Mouse (Mus musculus): ENCODE results near the gene Wdr95.

Gene Wdr95

DNA sequence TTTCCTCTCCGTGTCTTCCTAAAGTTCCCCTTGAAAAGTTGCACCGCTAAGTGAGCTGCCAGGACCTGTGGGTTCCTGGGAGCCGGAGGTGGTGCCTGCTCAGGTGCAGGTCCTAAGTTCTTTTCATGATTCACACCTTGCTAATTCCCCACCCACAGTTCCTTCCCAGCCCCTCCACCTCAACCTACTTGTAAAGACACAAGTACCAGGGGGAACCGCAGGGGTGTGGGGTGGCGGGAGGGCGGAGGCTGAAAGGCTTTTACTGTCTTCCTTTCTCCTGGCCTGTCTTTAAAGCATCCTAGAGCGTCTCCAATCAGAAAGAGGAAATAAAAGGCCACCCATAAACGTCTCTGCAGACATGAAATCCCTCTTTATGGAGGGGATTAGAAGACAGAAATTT lies 55.0 kb downstream of the Wdr95 start:
- DNase-seq, result no peak

GRCm38 (mm10) chr5:149584154-149584655 lies 55.7 kb downstream of the Wdr95 start:
- no peak for DNase-seq

GRCm38 (mm10) chr5:149585231-149585630 lies 56.8 kb downstream of the Wdr95 start:
- DNase-seq, result no peak

- DNase-seq, result no peak
Observed at GRCm38 (mm10) chr5:149585910-149586309, 57.4 kb downstream of the Wdr95 start.

- no peak for DNase-seq
Observed at GRCm38 (mm10) chr5:149587327-149587895, 58.9 kb downstream of the Wdr95 start.

GRCm38 (mm10) chr5:149588814-149589534 lies 60.5 kb downstream of the Wdr95 start:
- DNase-seq, result no peak

DNA sequence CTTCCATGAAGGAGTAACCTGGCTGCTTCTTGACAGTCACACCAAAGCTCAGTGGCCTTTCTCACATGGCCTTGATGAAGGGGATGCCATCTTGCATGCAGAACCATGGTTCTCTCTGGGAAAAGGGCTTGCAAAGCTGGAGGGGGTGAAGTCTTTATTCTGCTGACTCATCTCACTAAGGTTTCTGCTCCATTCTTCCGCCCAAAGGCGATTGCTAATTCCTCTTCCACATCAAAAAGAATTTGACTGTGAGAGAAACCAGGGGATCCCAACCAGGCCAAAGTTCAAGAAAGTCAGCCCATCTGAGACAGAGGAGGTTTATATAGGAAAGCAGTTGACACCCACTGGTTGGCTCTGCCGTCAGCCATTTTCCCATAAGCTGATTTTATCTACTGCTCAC lies 61.5 kb downstream of the Wdr95 start:
- no peak for DNase-seq

DNA sequence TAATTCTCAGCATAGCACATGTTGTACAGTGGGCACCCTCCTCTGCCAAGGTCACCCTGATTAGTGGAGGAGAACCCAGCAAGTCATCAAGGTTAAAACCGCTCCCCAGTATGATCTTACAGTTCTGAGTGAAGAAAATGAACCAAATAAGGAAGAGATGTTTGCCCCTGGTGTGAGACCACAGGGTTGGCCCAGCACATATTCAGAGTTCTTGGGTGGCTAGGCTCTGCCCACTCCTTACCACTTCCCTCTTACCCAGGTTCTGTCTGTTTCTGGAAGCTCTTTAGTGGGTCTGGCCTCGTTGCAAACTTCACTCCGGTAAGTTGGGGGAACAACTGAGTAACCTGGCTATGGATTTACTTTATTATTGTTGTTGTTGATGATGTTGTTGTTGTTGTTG lies 65.7 kb downstream of the Wdr95 start:
- no peak for DNase-seq

DNA sequence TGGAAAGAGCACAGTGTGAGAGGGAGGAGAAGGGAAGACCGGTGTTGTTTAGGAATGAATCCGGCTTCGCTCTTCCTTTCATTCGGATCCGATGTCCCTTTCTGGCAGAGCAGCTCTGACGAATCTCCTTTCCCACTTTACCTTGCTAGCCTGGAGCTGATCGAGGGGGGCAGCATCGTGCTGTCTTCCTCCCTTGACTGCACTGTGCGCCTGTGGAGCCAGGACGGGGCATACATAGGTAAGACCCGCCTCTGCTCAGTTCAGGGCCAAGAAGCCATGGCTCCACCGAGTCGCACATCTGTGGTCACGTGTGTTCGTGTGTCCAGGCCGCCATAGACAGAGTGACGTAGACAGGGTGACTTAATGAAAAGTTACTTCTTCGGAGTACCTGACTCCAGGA lies 68.9 kb downstream of the Wdr95 start:
- DNase-seq, result no peak

- no peak for DNase-seq
Observed at GRCm38 (mm10) chr5:149601996-149602395, 73.5 kb downstream of the Wdr95 start.

- no peak for DNase-seq
Observed at GRCm38 (mm10) chr5:149603241-149603640, 74.8 kb downstream of the Wdr95 start.

DNA sequence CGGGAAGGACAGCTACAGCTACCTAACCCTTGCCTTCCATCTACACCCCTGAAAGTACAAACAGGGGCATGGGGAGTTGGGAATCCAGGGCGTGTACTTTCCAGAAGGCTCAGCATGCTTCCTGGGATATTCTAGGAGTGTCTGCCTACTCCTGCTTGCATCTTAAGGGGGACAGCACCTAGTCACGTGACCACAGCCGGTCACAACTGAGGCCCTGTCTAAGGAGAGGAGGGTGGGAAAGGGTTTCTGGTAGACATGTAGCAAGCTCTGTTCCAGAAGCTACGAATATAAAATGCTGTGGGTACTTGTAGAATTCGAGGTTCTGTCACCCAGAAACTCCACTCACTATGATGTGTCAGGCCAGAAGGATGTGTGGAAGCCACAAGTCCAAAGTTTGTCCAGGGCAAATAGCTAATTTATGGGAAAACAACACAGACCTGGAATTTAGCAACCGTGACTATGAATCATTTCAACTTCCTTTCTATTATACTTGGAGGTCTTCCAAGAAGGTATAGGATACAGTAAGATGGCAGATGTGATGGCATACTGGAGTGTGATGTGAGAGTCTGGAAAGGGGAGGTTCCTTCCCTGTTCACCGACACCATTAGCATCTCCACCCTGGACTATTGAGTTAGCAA lies 78.7 kb downstream of the Wdr95 start:
- no peak for DNase-seq

- DNase-seq, result no peak
Observed at GRCm38 (mm10) chr5:149611476-149612164, 83.1 kb downstream of the Wdr95 start.

- no peak for DNase-seq
Observed at GRCm38 (mm10) chr5:149612165-149612518, 83.7 kb downstream of the Wdr95 start.

- no peak for DNase-seq
Observed at GRCm38 (mm10) chr5:149612740-149613139, 84.3 kb downstream of the Wdr95 start.

GRCm38 (mm10) chr5:149616138-149616537 lies 87.7 kb downstream of the Wdr95 start:
- no peak for DNase-seq

GRCm38 (mm10) chr5:149616817-149617216 lies 88.3 kb downstream of the Wdr95 start:
- DNase-seq, result no peak

DNA sequence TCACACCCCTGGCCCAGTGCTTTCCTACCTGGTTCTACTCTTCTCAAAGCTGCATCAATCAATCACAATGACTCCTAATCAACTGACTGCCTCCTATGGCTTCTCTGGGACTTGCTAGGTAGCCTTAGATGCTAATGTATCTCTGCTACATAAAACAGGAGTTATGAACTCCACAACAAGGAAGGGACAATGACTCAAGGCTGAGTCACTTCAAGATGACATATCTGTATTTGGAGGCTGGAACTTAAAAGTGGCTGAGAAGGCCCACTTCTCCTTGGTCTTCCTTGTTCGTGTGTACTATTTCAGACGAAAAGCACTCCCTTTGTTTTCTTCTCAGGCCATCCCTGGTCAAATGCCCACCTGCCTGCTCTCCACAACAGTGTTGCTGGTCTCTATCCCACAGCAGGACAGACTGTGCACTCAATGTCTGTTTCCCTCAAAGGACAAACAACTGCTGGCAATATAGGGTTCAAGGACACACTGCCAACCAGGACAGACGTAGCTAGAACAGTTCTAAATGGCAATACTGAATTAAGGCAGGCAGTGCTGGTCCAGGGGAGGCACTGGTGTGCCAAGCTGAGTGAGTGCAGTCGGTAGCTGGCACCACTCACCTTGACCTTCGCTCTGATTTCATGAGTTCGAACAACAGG lies 89.4 kb downstream of the Wdr95 start:
- no peak for DNase-seq

GRCm38 (mm10) chr5:149622152-149622551 lies 93.7 kb downstream of the Wdr95 start:
- no peak for DNase-seq

GRCm38 (mm10) chr5:149622644-149623043 lies 94.2 kb downstream of the Wdr95 start:
- DNase-seq, result no peak

- DNase-seq, result no peak
Observed at GRCm38 (mm10) chr5:149623815-149624675, 95.6 kb downstream of the Wdr95 start.

- DNase-seq, result no peak
Observed at GRCm38 (mm10) chr5:149625547-149625946, 97.1 kb downstream of the Wdr95 start.

Data from cerebellum, postnatal 36 days (tissue).